Mouse (Mus musculus) stomach, postnatal 0 days (tissue): ENCODE results near the gene Ccdc188.

Experiments used
- CTCF ChIP-seq: IDR thresholded peaks from 2 replicates; pipeline ENCODE4 v1.5.1; 2016; ENCODE audit warnings: antibody characterized with exemption, low read depth, mild to moderate bottlenecking, moderate library complexity
- EP300 ChIP-seq: optimal IDR thresholded peaks from 2 replicates; pipeline ENCODE3; 2016; ENCODE audit warnings: antibody characterized with exemption

GRCm38 (mm10) chr16:18173231-18173630 lies 44.4 kb upstream of the Ccdc188 start:
- no peak for TF ChIP-seq CTCF
- TF ChIP-seq EP300: no peak
